Mouse (Mus musculus) cerebellum, adult 11 months (tissue): ENCODE measurements around the gene Sox14.

Experiments used
- DNase-seq: peaks from one replicate; pipeline ENCODE4 v3.0.0; 2022

Sox14 gene

DNA sequence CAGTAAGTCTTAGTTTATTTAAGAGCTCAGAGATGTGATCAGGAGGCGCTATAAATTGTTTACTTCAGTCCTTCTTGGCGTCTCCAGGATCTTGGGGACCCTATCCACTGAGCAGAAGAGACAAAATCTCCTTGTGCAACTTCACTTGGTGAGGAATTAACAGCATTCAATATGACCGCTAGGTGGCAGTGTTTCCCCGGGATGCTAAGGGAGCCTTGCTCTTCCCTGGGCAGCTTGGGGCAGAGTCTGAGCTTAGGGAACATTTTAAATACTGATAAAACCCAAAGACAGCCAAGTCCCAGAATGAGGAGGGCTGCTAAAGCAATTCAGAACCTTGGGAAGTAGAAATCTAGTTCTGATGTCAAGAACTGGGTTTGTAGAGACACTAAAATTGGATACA, 29.1 kb downstream of the Sox14 start:
- DNase-seq = peak; percentile 42

- DNase-seq = no peak
Measured at GRCm38 (mm10) chr9:99839367-99839766, 36.6 kb downstream of the Sox14 start.

DNA sequence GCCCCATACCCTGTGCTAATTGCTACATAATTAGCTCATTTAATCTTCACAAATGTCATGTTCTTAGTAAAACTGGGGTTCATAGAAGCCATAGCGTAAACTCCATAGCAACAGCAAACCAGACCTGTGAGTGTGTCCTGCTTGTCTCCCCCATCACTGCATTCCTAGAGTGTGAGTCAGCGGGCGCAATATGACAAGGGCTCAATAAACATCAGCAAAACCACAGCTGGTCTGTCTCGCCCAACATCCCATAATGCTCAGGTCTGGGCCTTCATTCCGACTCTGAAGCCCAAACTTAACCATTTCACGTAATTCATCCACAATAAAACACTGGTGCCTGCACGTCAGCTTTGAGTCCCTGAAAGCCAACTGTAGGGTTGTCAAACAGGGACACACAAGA, 37.1 kb downstream of the Sox14 start:
- DNase-seq = no peak

DNA sequence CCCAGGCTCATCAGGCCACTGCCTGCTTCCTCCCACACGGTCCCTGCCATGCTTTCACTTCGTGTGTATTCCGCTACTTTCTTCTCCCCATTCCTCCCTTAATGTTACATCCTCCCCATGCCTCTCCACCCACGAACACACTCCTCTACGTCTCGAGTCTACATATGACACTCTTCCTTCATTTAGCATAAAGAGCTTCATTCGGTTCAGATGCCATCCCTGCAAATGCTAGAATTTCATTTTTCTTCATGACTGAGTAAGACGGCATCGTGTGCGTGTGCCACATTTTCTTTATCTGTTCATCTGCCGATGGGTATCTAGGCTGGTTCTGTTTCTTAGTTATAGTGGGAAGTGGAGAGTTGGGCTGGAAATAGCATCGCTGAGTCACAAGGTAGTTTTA, 39.3 kb downstream of the Sox14 start:
- DNase-seq = no peak

- DNase-seq = no peak
Measured at GRCm38 (mm10) chr9:99835624-99836430, 40.1 kb downstream of the Sox14 start.
